Mouse (Mus musculus) embryonic facial prominence, embryonic 12.5 days (tissue): ENCODE measurements at regions not wholly inside any gene's neighbourhood (a gene's known extent, or its start where the extent isn't known, plus 50 kb on each side); places are given as distances from the start of the nearest gene placed in this dataset.
"Not testable (repeated sequence)": the region's sequence is repeated elsewhere in the genome, so short reads cannot be mapped to it uniquely, and the experiment has no call there.

ENCODE experiments used
- ATAC-seq: fragments of 200-750 bp; cut with Nextera tagmentation; 2 replicates; pipeline ENCODE4 v1.8.0; 2017; ENCODE audit not compliant: insufficient number of reproducible peaks, insufficient read depth, low FRiP score, low TSS enrichment
- H3K27ac ChIP-seq: fragments of 300-500 bp; sonication (generic); 2 replicates; pipeline ENCODE4 v1.5.1; 2016; ENCODE audit warnings: mild to moderate bottlenecking
- H3K27me3 ChIP-seq: fragments of 300-500 bp; sonication (generic); 2 replicates; pipeline ENCODE4 v1.6.1; 2016; ENCODE audit warnings: mild to moderate bottlenecking, moderate library complexity
- H3K36me3 ChIP-seq: fragments of 300-500 bp; sonication (generic); 2 replicates; pipeline ENCODE4 v1.6.1; 2016; ENCODE audit warnings: mild to moderate bottlenecking
- H3K4me1 ChIP-seq: fragments of 300-500 bp; sonication (generic); 2 replicates; pipeline ENCODE4 v1.6.1; 2016
- H3K4me2 ChIP-seq: fragments of 300-500 bp; sonication (generic); replicated peaks from 2 replicates; pipeline ENCODE4 v1.6.1; 2016; ENCODE audit warnings: mild to moderate bottlenecking, moderate library complexity
- H3K4me3 ChIP-seq: fragments of 300-500 bp; sonication (generic); 2 replicates; pipeline ENCODE4 v1.5.1; 2016; ENCODE audit warnings: mild to moderate bottlenecking
- H3K9ac ChIP-seq: fragments of 300-500 bp; sonication (generic); 2 replicates; pipeline ENCODE4 v1.6.1; 2016; ENCODE audit warnings: mild to moderate bottlenecking, moderate library complexity
- H3K9me3 ChIP-seq: fragments of 300-500 bp; sonication (generic); 2 replicates; pipeline ENCODE4 v1.6.1; 2016; ENCODE audit warnings: mild to moderate bottlenecking, moderate library complexity
- WGBS: fragments of 180-500 bp; shearing (Covaris S2); methylation state at CpG from one replicate; pipeline ENCODE4 v1.1.7; 2016; 5-methylcytosine and 5-hydroxymethylcytosine counted together

GRCm38 (mm10) chr12:92926942-92927341 lies 1078.0 kb upstream of the Sel1l start:
- Histone ChIP-seq H3K4me1 (no peaks in the 10 kb centered on the region), H3K27ac (no peak overlapping the region), H3K4me2 (no peak overlapping the region), H3K9ac (no peak overlapping the region), H3K36me3 (no peaks in the 10 kb centered on the region), H3K27me3 (no peaks in the 10 kb centered on the region), H3K9me3 (no peaks in the 10 kb centered on the region), H3K4me3 (no peak overlapping the region)
- WGBS: 28% methylated on average over 1 of the region's 1 CpGs
- no peak for ATAC-seq

GRCm38 (mm10) chr12:92919920-92920319 lies 1071.0 kb upstream of the Sel1l start:
- H3K4me2 ChIP-seq: no peak overlapping the region
- H3K4me1 ChIP-seq: no peaks in the 10 kb centered on the region
- H3K36me3 ChIP-seq: no peaks in the 10 kb centered on the region
- H3K27ac ChIP-seq: no peak overlapping the region
- no peak for ATAC-seq
- no peak overlapping the region for H3K4me3 ChIP-seq
- no peak overlapping the region for H3K9ac ChIP-seq
- no peaks in the 10 kb centered on the region for H3K9me3 ChIP-seq
- 76% methylated on average over 3 of the region's 3 CpGs for WGBS
- no peaks in the 10 kb centered on the region for H3K27me3 ChIP-seq

DNA sequence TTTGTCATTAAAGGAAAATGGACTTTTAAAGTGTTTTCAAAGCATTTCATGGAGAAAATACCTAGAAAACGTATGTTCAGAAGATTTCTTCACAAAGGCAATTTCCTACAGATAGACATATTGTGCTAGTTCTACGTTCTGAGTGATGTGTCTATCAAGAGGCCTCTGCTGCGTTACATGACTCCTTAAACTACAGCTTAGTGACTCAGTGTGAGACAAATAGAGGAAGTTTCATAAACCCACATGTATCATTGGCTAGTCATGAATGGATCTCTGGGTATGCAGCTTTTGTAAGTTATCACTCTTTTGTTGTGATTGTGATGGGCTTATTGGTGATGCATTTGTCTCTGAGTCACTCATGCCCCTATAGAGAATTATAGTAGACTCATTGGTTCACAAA lies 1067.3 kb upstream of the Sel1l start:
- Histone ChIP-seq H3K36me3 (no peaks in the 10 kb centered on the region), H3K4me3 (no peak overlapping the region), H3K4me2 (no peak overlapping the region), H3K27me3 (no peaks in the 10 kb centered on the region), H3K27ac (no peak overlapping the region), H3K9ac (no peak overlapping the region), H3K4me1 (no peaks in the 10 kb centered on the region), H3K9me3 (no peaks in the 10 kb centered on the region)
- 83% methylated on average over 3 of the region's 3 CpGs for WGBS
- no peak for ATAC-seq

DNA sequence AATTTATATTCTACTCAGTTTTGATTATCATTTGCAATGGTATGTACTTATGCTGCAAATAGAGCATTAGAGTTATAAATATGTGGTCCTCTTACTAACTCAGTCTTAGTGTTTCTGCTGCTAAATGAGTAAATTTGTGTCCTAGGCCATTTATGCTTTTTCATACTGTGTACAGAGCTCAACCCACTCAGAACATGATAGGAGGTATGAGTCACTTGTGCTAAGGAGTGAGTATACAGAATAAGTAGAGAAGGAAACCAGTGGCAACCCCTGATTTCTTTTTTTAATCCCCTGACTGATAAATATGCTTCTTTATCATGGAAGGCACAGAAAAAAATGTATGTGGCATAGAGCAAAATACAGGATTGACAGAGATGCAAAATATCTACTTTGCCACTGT lies 1066.8 kb upstream of the Sel1l start:
- no peaks in the 10 kb centered on the region for H3K36me3 ChIP-seq
- H3K4me1 ChIP-seq: no peaks in the 10 kb centered on the region
- ATAC-seq: no peak
- H3K4me3 ChIP-seq: no peak overlapping the region
- H3K27ac ChIP-seq: no peak overlapping the region
- no peaks in the 10 kb centered on the region for H3K9me3 ChIP-seq
- no peaks in the 10 kb centered on the region for H3K27me3 ChIP-seq
- no peak overlapping the region for H3K9ac ChIP-seq
- H3K4me2 ChIP-seq: no peak overlapping the region

DNA sequence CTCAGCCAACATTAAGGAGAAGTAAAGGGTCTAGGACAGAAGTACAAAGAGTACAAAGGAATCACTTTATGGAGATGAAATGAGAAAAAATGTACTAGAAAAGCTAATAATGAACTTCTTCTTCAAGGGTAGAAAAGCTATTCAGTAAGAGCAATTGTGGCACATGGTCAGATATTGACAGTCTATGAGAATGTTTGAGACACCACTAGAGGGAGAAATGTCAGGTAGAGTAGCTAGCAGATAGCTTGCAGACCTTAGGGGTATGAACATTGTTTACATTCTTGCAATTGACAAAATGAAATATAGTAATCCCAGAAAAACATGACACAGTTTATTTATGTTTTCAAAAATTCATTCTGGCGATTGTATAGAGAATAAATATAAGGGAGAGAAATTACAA lies 1066.2 kb upstream of the Sel1l start:
- ATAC-seq: no peak
- H3K4me3 ChIP-seq: no peak overlapping the region
- H3K27ac ChIP-seq: no peak overlapping the region
- H3K36me3 ChIP-seq: no peaks in the 10 kb centered on the region
- H3K4me2 ChIP-seq: no peak overlapping the region
- 69% methylated on average over 1 of the region's 1 CpGs for WGBS
- no peak overlapping the region for H3K9ac ChIP-seq
- H3K4me1 ChIP-seq: no peaks in the 10 kb centered on the region
- no peaks in the 10 kb centered on the region for H3K27me3 ChIP-seq
- H3K9me3 ChIP-seq: no peaks in the 10 kb centered on the region

DNA sequence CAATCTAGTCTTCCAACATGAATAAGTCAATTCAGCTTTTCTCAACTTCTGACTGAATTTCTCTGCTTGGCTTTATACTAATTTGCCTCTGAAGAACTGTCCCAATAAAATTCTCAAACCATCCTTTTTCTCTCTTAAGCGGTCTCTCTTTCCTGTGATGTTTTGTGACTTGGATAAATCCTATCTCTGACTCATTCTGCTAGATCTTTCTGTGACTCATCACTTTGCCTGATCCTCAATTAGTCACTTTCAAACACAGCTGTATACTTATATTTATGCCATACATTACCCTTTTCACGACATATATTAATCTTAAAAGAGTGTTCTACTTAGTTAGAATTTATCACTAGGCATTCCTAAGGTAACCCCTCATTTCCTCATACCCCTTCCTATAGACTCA lies 1055.4 kb upstream of the Sel1l start:
- H3K9ac ChIP-seq: no peak overlapping the region
- H3K27ac ChIP-seq: no peak overlapping the region
- no peak overlapping the region for H3K4me3 ChIP-seq
- ATAC-seq: no peak
- H3K27me3 ChIP-seq: no peaks in the 10 kb centered on the region
- H3K4me2 ChIP-seq: no peak overlapping the region
- no peaks in the 10 kb centered on the region for H3K9me3 ChIP-seq
- no peaks in the 10 kb centered on the region for H3K36me3 ChIP-seq
- H3K4me1 ChIP-seq: no peaks in the 10 kb centered on the region
- 88% methylated on average over 2 of the region's 2 CpGs for WGBS

DNA sequence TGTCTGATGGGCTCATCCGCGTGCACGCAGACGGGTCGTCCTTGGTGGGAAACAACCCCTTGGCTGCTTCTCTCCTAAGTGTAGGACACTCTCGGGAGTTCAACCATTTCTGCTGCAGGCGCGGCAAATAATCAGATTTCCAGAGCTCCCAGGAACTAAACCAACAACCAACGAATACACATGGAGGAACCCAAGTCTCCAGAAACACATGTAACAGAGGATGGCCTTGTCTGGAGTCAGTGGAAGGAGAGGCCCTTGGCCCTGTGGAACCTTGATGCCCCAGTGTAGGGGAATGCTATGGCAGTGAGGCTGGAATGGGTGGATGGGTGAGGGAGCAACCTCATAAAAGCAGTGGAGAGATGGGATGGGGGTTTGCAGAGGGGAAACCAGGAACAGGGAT lies 1043.4 kb upstream of the Sel1l start:
- Histone ChIP-seq H3K27me3 (no peaks in the 10 kb centered on the region), H3K9me3 (peaks cover 4% of the 10 kb centered on the region), H3K4me3 (no peak overlapping the region), H3K4me2 (no peak overlapping the region), H3K27ac (no peak overlapping the region), H3K36me3 (no peaks in the 10 kb centered on the region), H3K4me1 (no peaks in the 10 kb centered on the region), H3K9ac (no peak overlapping the region)
- ATAC-seq: no peak
- WGBS: 90% methylated on average over 7 of the region's 9 CpGs

- H3K4me3 ChIP-seq, H3K9me3 ChIP-seq, H3K4me1 ChIP-seq, H3K9ac ChIP-seq, H3K27ac ChIP-seq, H3K27me3 ChIP-seq, H3K36me3 ChIP-seq, ATAC-seq, H3K4me2 ChIP-seq: not testable (repeated sequence)
- WGBS: no CpG with 5 or more reads among the region's 8 CpGs
Observed at GRCm38 (mm10) chr12:92891663-92892062, 1042.7 kb upstream of the Sel1l start.

GRCm38 (mm10) chr12:92891126-92891525 lies 1042.2 kb upstream of the Sel1l start:
- H3K27ac ChIP-seq, H3K4me3 ChIP-seq, H3K36me3 ChIP-seq, H3K9me3 ChIP-seq, H3K4me2 ChIP-seq, H3K4me1 ChIP-seq, H3K9ac ChIP-seq, ATAC-seq, H3K27me3 ChIP-seq: not testable (repeated sequence)
- 93% methylated on average over 7 of the region's 9 CpGs for WGBS

DNA sequence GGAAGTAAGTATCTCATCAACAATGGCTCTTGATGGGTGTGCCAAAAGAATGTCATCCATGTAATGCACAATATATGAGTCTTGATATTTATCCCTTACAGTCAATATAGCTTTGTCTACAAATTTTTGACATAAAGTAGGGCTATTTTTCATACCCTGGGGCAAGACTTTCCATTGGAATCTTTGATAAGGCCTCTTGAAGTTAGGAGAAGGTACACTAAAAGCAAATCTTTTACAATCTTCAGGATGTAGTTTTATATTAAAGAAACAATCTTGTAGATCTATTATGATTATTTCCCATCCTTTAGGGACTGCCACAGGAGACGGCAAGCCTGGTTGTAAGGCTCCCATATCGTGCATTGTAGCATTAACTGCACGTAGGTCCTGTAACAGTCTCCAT lies 1038.8 kb upstream of the Sel1l start:
- Histone ChIP-seq H3K4me2 (no peak overlapping the region), H3K27me3 (no peaks in the 10 kb centered on the region), H3K4me1 (no peaks in the 10 kb centered on the region), H3K9me3 (peaks cover 4% of the 10 kb centered on the region), H3K4me3 (no peak overlapping the region), H3K9ac (no peak overlapping the region), H3K36me3 (no peaks in the 10 kb centered on the region), H3K27ac (no peak overlapping the region)
- 94% methylated on average over 3 of the region's 3 CpGs for WGBS
- ATAC-seq: no peak

GRCm38 (mm10) chr12:92886394-92887075 lies 1037.6 kb upstream of the Sel1l start:
- ATAC-seq, H3K9me3 ChIP-seq, H3K4me2 ChIP-seq, H3K27ac ChIP-seq, H3K4me1 ChIP-seq, H3K9ac ChIP-seq, H3K36me3 ChIP-seq, H3K4me3 ChIP-seq, H3K27me3 ChIP-seq: not testable (repeated sequence)
- WGBS: 91% methylated on average over 20 of the region's 20 CpGs

- H3K9me3 ChIP-seq, ATAC-seq, H3K27ac ChIP-seq, H3K36me3 ChIP-seq, H3K27me3 ChIP-seq, H3K9ac ChIP-seq, H3K4me1 ChIP-seq, H3K4me3 ChIP-seq, H3K4me2 ChIP-seq: not testable (repeated sequence)
- 85% methylated on average over 2 of the region's 2 CpGs for WGBS
Observed at GRCm38 (mm10) chr12:92884014-92884413, 1035.1 kb upstream of the Sel1l start.

- not testable (repeated sequence) for H3K4me2 ChIP-seq, H3K36me3 ChIP-seq, ATAC-seq, H3K9me3 ChIP-seq, H3K4me3 ChIP-seq, H3K4me1 ChIP-seq, H3K27ac ChIP-seq, H3K27me3 ChIP-seq, H3K9ac ChIP-seq
- WGBS: no CpG with 5 or more reads among the region's 8 CpGs
Observed at GRCm38 (mm10) chr12:92883091-92883490, 1034.1 kb upstream of the Sel1l start.
